Mouse (Mus musculus): ENCODE data around the gene Asap2. TPM values are rescaled to one million over a fixed set of nuclear protein-coding genes. Genes with fewer than 3 reads are reported as not detected.
A peak's percentile ranks its signal among the peaks of the same experiment; 100 is the strongest.

Gene Asap2
- polyA plus RNA-seq, 1 experiment from 2014 or later, result 8.3 TPM

- WGBS, result 60% methylated on average over 4 of the region's 4 CpGs
- H3K4me1 ChIP-seq (replicated peaks; ENCODE audit: control insufficient read depth, insufficient read depth, low read length), result no peaks in the 10 kb centered on the region
Observed at GRCm38 (mm10) chr12:21188880-21189279, 198.6 kb downstream of the Asap2 start.

GRCm38 (mm10) chr12:21191546-21191945, 201.3 kb downstream of the Asap2 start:
- Histone ChIP-seq H3K36me3 (ENCODE audit: control insufficient read depth, insufficient read depth, low read length) (no peaks in the 10 kb centered on the region), H3K9me3 (ENCODE audit: control insufficient read depth, low read length) (no peaks in the 10 kb centered on the region), H3K27me3 (ENCODE audit: control insufficient read depth, insufficient read depth, low read depth, low read length) (no peaks in the 10 kb centered on the region), H3K4me2 (ENCODE audit: low read depth, low read length) (no peak overlapping the region), H3K4me3 (ENCODE audit: low read length) (no peak overlapping the region), H3K27ac (ENCODE audit: low read length) (no peak overlapping the region), H3K9ac (ENCODE audit: low read length) (no peak overlapping the region), H3K4me1 (replicated peaks; ENCODE audit: control insufficient read depth, insufficient read depth, low read length) (no peaks in the 10 kb centered on the region)
- 71% methylated on average over 2 of the region's 2 CpGs for WGBS
- ATAC-seq (ENCODE audit: low read depth), result no peak

More at GRCm38 (mm10) chr12:21188880-21189279, 198.6 kb downstream of the Asap2 start:
- ATAC-seq (ENCODE audit: low read depth), result no peak
- no peaks in the 10 kb centered on the region for H3K9me3 ChIP-seq (ENCODE audit: control insufficient read depth, low read length)
- H3K36me3 ChIP-seq (ENCODE audit: control insufficient read depth, insufficient read depth, low read length), result no peaks in the 10 kb centered on the region
- H3K9ac ChIP-seq (ENCODE audit: low read length), result no peak overlapping the region
- no peak overlapping the region for H3K27ac ChIP-seq (ENCODE audit: low read length)
- H3K4me3 ChIP-seq (ENCODE audit: low read length), result no peak overlapping the region
- no peaks in the 10 kb centered on the region for H3K27me3 ChIP-seq (ENCODE audit: control insufficient read depth, insufficient read depth, low read depth, low read length)
- no peak overlapping the region for H3K4me2 ChIP-seq (ENCODE audit: low read depth, low read length)

- Histone ChIP-seq H3K9ac (ENCODE audit: low read length) (no peak overlapping the region), H3K4me3 (ENCODE audit: low read length) (no peak overlapping the region), H3K27ac (ENCODE audit: low read length) (no peak overlapping the region), H3K4me2 (ENCODE audit: low read depth, low read length) (no peak overlapping the region), H3K4me1 (replicated peaks; ENCODE audit: control insufficient read depth, insufficient read depth, low read length) (no peaks in the 10 kb centered on the region), H3K36me3 (ENCODE audit: control insufficient read depth, insufficient read depth, low read length) (no peaks in the 10 kb centered on the region), H3K9me3 (ENCODE audit: control insufficient read depth, low read length) (no peaks in the 10 kb centered on the region), H3K27me3 (ENCODE audit: control insufficient read depth, insufficient read depth, low read depth, low read length) (no peaks in the 10 kb centered on the region)
- ATAC-seq (ENCODE audit: low read depth), result no peak
- 85% methylated on average over 3 of the region's 3 CpGs for WGBS
Observed at GRCm38 (mm10) chr12:21195497-21195896, 205.2 kb downstream of the Asap2 start.

GRCm38 (mm10) chr12:21196420-21196819, 206.2 kb downstream of the Asap2 start:
- no peaks in the 10 kb centered on the region for H3K4me1 ChIP-seq (replicated peaks; ENCODE audit: control insufficient read depth, insufficient read depth, low read length)
- no peaks in the 10 kb centered on the region for H3K9me3 ChIP-seq (ENCODE audit: control insufficient read depth, low read length)
- no peak overlapping the region for H3K4me2 ChIP-seq (ENCODE audit: low read depth, low read length)
- H3K9ac ChIP-seq (ENCODE audit: low read length), result no peak overlapping the region
- no peak overlapping the region for H3K27ac ChIP-seq (ENCODE audit: low read length)
- ATAC-seq (ENCODE audit: low read depth), result no peak
- H3K27me3 ChIP-seq (ENCODE audit: control insufficient read depth, insufficient read depth, low read depth, low read length), result no peaks in the 10 kb centered on the region
- 74% methylated on average over 4 of the region's 4 CpGs for WGBS
- no peaks in the 10 kb centered on the region for H3K36me3 ChIP-seq (ENCODE audit: control insufficient read depth, insufficient read depth, low read length)
- no peak overlapping the region for H3K4me3 ChIP-seq (ENCODE audit: low read length)

GRCm38 (mm10) chr12:21200613-21201012, 210.4 kb downstream of the Asap2 start:
- Histone ChIP-seq H3K9me3 (ENCODE audit: control insufficient read depth, low read length) (no peaks in the 10 kb centered on the region), H3K4me1 (replicated peaks; ENCODE audit: control insufficient read depth, insufficient read depth, low read length) (peaks cover 18% of the 10 kb centered on the region), H3K27me3 (ENCODE audit: control insufficient read depth, insufficient read depth, low read depth, low read length) (no peaks in the 10 kb centered on the region), H3K36me3 (ENCODE audit: control insufficient read depth, insufficient read depth, low read length) (no peaks in the 10 kb centered on the region), H3K4me2 (ENCODE audit: low read depth, low read length) (no peak overlapping the region), H3K9ac (ENCODE audit: low read length) (no peak overlapping the region), H3K27ac (ENCODE audit: low read length) (no peak overlapping the region), H3K4me3 (ENCODE audit: low read length) (no peak overlapping the region)
- 87% methylated on average over 8 of the region's 8 CpGs for WGBS
- ATAC-seq (ENCODE audit: low read depth), result no peak

GRCm38 (mm10) chr12:21201485-21202269, 211.4 kb downstream of the Asap2 start:
- Histone ChIP-seq H3K27ac (ENCODE audit: low read length) (no peak overlapping the region), H3K9me3 (ENCODE audit: control insufficient read depth, low read length) (no peaks in the 10 kb centered on the region), H3K4me2 (ENCODE audit: low read depth, low read length) (no peak overlapping the region), H3K9ac (ENCODE audit: low read length) (no peak overlapping the region), H3K4me1 (replicated peaks; ENCODE audit: control insufficient read depth, insufficient read depth, low read length) (peaks cover 18% of the 10 kb centered on the region), H3K36me3 (ENCODE audit: control insufficient read depth, insufficient read depth, low read length) (0 out of 2 replicates have a peak, but pooled peaks cover 2% of the 10 kb centered on the region), H3K4me3 (ENCODE audit: low read length) (no peak overlapping the region), H3K27me3 (ENCODE audit: control insufficient read depth, insufficient read depth, low read depth, low read length) (no peaks in the 10 kb centered on the region)
- ATAC-seq (ENCODE audit: low read depth), result no peak
- 62% methylated on average over 10 of the region's 10 CpGs for WGBS

- WGBS, result 12% methylated on average over 11 of the region's 11 CpGs
- peak overlapping the region; percentile 81 for H3K27ac ChIP-seq (ENCODE audit: low read length)
- H3K4me3 ChIP-seq (ENCODE audit: low read length), result no peak overlapping the region
- H3K9ac ChIP-seq (ENCODE audit: low read length), result no peak overlapping the region
- H3K9me3 ChIP-seq (ENCODE audit: control insufficient read depth, low read length), result no peaks in the 10 kb centered on the region
- ATAC-seq (ENCODE audit: low read depth), result peak; percentile 86
- H3K4me1 ChIP-seq (replicated peaks; ENCODE audit: control insufficient read depth, insufficient read depth, low read length), result peaks cover 18% of the 10 kb centered on the region
- H3K36me3 ChIP-seq (ENCODE audit: control insufficient read depth, insufficient read depth, low read length), result 0 out of 2 replicates have a peak, but pooled peaks cover 4% of the 10 kb centered on the region
- H3K4me2 ChIP-seq (ENCODE audit: low read depth, low read length), result no peak overlapping the region
- H3K27me3 ChIP-seq (ENCODE audit: control insufficient read depth, insufficient read depth, low read depth, low read length), result no peaks in the 10 kb centered on the region
Observed at GRCm38 (mm10) chr12:21204701-21205312, 214.5 kb downstream of the Asap2 start.

- 82% methylated on average over 4 of the region's 4 CpGs for WGBS
- peaks cover 18% of the 10 kb centered on the region for H3K4me1 ChIP-seq (replicated peaks; ENCODE audit: control insufficient read depth, insufficient read depth, low read length)
- no peak overlapping the region for H3K4me3 ChIP-seq (ENCODE audit: low read length)
- no peak overlapping the region for H3K27ac ChIP-seq (ENCODE audit: low read length)
- H3K9me3 ChIP-seq (ENCODE audit: control insufficient read depth, low read length), result no peaks in the 10 kb centered on the region
- 0 out of 2 replicates have a peak, but pooled peaks cover 4% of the 10 kb centered on the region for H3K36me3 ChIP-seq (ENCODE audit: control insufficient read depth, insufficient read depth, low read length)
- no peaks in the 10 kb centered on the region for H3K27me3 ChIP-seq (ENCODE audit: control insufficient read depth, insufficient read depth, low read depth, low read length)
- no peak overlapping the region for H3K9ac ChIP-seq (ENCODE audit: low read length)
- ATAC-seq (ENCODE audit: low read depth), result no peak
- H3K4me2 ChIP-seq (ENCODE audit: low read depth, low read length), result no peak overlapping the region
Observed at GRCm38 (mm10) chr12:21205799-21206198, 215.5 kb downstream of the Asap2 start.

- Histone ChIP-seq H3K9ac (ENCODE audit: low read length) (no peak overlapping the region), H3K36me3 (ENCODE audit: control insufficient read depth, insufficient read depth, low read length) (0 out of 2 replicates have a peak, but pooled peaks cover 4% of the 10 kb centered on the region), H3K4me2 (ENCODE audit: low read depth, low read length) (no peak overlapping the region), H3K4me3 (ENCODE audit: low read length) (no peak overlapping the region), H3K27me3 (ENCODE audit: control insufficient read depth, insufficient read depth, low read depth, low read length) (no peaks in the 10 kb centered on the region), H3K9me3 (ENCODE audit: control insufficient read depth, low read length) (no peaks in the 10 kb centered on the region), H3K27ac (ENCODE audit: low read length) (no peak overlapping the region), H3K4me1 (replicated peaks; ENCODE audit: control insufficient read depth, insufficient read depth, low read length) (peaks cover 18% of the 10 kb centered on the region)
- ATAC-seq (ENCODE audit: low read depth), result no peak
- 81% methylated on average over 5 of the region's 5 CpGs for WGBS
Observed at GRCm38 (mm10) chr12:21207422-21207821, 217.2 kb downstream of the Asap2 start.
